Mouse (Mus musculus) right cerebral cortex, postnatal 25 days (tissue): Measurements from ENCODE around the gene Nfatc4.

Experiments used
- DNase-seq: peaks from one replicate; pipeline ENCODE4 v3.0.0; 2022

Gene Nfatc4

GRCm38 (mm10) chr14:55822991-55823762, at the start of gene Nfatc4:
Nfatc4 (plus strand) TSS chr14:55823144.
- peak; percentile 31 for DNase-seq

GRCm38 (mm10) chr14:55776711-55777110, 46.2 kb upstream of the Nfatc4 start:
- DNase-seq: no peak

DNA sequence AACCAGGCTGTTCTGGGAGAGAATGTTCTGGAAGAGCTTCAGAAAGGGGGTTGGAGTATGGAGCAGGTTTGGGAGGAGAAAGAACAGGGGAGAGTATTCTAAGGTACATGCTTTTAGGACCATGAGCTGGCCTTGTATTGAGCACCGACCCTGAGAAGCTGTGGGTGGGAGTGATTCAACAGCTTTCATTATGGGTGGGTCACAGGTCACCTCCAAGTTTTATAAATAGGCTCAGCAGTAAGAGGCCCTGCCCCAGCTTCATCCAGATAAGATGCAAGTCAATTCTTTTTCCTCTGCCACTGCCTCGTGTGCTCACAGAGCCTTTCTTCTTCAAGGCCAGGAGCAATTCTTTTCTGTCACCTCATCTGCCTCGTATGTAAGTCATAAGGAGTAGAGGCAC, 45.8 kb upstream of the Nfatc4 start:
- no peak for DNase-seq

GRCm38 (mm10) chr14:55777806-55778205, 45.1 kb upstream of the Nfatc4 start:
- DNase-seq: no peak

- DNase-seq: no peak
Observed at GRCm38 (mm10) chr14:55778686-55779085, 44.3 kb upstream of the Nfatc4 start.

DNA sequence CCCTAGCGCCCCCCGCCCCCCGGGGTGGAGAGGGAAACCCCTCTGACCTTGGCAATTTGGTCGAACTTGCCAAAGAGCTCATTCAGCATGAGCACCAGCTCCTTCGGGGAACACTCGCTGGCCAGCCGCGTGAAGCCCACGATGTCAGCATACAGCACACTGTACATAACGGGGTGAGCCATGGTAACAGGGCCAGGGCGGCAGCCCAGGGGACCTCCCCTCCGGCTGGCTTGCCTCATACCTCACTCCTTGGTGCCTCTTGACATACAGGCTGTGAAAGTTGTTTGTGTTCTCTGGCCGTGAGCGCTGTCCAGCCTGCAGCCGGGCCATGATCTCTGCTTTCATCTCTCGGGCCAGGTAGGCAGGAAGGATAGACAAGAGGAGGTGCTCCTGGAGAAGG, 43.3 kb upstream of the Nfatc4 start:
- DNase-seq: no peak

- DNase-seq: no peak
Observed at GRCm38 (mm10) chr14:55780736-55781135, 42.2 kb upstream of the Nfatc4 start.

GRCm38 (mm10) chr14:55781310-55781709, 41.6 kb upstream of the Nfatc4 start:
- peak; percentile 45 for DNase-seq

DNA sequence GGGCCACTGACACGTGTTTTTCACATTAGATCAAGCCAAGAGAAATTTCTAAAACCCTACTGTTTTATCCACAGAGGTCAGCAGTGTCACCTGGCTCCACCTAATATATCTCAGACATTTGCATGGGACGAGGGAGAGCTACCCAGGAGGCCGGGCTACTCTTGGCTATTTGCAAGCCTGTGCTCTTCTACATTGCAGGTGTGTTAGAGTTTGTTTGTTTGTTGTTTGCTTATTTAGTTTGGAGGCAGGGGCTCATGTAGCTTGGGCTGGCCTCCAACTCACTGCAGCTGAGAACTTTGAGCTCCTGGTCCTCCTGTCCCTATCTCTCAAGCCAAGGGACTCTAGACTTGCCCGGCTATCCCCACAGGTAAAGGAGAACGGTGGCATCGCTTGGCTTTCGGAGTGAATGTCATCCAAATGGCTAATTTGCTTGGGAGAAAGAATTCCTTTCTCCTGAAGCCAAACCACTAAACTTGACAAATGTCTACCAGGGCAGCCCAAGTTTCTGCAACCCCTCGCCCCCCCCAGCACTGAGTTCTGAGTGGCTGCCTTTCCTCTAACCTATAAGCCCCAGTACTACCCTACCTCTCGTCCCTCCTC, 40.5 kb upstream of the Nfatc4 start:
- no peak for DNase-seq

GRCm38 (mm10) chr14:55783171-55783957, 39.6 kb upstream of the Nfatc4 start:
- no peak for DNase-seq

DNA sequence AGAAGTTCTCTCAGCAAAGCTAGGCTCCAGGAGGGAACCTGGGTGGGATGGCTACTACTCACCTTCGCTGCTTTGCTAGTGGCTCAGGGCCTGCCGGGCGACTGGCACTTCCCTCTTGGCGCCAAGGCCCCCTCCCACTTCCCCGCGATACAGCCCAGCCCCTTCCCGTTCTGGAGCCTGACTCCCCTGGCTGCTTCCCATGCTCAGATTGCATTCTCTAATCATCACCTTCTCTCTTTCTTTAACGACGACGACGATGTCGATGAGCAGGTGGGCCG, 39.0 kb upstream of the Nfatc4 start, which contains the start of gene Adcy4:
Gene Adcy4, minus strand, starts transcription at position 138 of the 278 bp plus-strand sequence.
- no peak for DNase-seq

DNA sequence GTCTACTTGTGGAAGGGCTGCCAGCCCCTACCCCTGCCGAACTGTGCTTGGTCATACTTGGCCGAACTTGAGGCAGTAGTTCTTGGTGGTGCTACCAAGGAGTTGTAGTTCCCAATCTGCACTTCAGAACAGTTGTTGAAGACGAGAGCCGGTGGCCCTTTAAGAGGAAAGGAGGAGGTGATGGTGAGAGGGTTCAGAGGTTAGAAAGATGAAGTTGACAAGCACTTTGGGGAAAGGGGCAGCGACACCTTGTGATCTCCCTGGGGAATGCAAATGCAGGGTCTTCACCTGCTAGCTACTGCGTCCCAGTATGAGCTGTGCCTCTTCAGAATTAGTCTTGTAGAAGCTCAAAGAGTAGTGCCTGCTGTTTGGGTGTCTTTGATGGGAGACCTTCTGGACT, 37.7 kb upstream of the Nfatc4 start:
- no peak for DNase-seq

- DNase-seq: no peak
Observed at GRCm38 (mm10) chr14:55787731-55788130, 35.2 kb upstream of the Nfatc4 start.

DNA sequence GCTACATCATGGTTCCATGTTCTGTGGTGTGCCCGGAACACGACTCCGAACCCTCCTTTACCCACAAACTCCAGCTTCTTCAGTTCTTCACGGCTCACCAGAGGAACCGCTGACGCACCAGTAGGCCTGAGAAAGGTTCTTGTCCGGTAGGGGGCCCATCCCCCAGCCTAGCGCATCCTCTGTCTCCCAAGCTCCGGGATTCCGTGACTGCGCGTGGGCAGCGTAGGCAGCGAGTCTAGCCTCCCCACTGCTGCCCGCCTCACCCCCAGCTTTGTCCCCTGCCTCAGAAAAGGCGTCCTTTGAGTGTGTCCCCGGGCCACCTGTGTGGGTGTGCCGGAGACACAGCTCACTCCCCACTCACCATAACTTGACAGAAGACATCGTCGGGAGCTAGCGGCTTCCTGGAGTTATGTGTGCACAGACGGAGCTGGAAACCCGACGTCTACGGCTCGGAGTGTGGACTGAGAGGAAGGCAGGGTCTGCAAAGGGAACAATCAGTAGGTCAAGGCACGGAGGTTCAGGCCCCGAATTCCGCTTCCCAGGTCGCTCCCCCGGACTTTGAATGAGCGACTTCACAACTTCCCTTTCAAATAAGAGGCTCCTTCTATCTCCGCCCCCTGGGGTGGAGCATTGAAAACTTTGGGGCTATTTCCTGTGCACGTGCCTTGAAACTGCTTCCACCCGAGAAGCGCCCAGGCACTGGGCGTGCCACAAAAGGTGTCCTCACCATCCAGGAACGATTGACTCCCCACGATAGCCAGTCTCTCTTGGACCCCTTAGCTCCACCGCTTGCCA, 34.5 kb upstream of the Nfatc4 start, which contains the start of gene Ripk3:
Gene Ripk3, minus strand, starts transcription at position 610 of the 795 bp plus-strand sequence.
- DNase-seq: no peak

DNA sequence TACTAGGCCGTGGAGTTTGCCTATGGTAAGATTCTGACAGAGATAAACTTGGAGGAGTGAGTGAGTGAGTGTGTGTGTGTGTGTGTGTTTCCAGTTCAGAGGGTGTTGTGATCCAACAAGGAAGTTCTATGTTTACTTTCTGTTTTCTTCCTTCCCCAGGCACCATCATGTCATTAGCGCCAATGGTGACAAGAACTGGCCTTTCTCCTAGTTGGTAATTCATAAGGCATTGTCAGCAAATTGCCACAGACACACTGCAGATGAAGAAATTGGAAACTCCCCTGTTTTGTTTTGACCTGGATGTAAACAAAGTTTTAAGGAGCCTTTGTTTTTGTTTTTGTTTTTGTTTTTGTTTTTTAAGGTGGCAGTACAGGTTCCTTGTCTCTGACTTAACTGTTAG, 29.5 kb upstream of the Nfatc4 start:
- DNase-seq: no peak

GRCm38 (mm10) chr14:55793946-55794345, 29.0 kb upstream of the Nfatc4 start:
- DNase-seq: no peak

- DNase-seq: no peak
Observed at GRCm38 (mm10) chr14:55795380-55796163, 27.4 kb upstream of the Nfatc4 start.

DNA sequence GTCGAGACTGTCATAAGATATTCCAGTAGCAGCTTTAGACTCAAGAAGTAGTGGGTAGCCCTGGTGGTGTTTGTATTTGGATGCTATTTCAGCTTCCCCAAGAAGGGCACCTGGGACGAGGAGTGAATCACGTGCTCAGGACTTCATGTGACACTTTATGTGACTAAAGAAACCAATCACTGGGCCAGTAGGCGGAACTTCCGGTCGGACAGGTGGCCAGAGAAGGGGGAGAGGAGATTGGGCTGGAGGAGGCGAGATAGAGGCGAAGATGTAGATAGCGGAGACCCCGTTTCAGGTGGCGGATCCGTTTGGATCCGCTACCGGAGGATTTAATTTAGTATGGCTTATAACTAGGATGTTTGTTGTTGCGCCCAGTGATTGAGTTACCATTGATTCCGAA, 8.1 kb upstream of the Nfatc4 start:
- peak; percentile 40 for DNase-seq

DNA sequence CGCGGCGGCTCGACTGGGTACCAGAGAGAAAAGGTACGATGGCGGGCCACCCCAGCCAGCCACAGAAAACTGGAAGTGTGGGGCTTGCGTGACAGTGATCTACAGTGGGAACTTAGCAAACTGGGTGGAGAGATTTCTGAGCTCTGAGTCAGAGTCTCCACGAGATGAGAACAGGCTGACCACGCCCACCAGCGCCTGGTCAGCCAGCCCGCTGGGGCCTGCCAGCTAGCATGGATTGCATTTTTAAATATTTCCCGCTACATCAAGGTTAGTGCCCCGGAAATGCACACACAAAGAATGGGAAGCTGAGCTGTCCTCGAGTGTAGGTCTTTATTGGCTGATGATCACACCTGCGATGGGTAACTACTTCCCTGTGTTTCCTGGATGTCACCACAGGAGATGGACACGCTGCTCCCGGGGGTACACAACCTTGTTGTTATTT, 7.6 kb upstream of the Nfatc4 start:
- DNase-seq: peak; percentile 23

DNA sequence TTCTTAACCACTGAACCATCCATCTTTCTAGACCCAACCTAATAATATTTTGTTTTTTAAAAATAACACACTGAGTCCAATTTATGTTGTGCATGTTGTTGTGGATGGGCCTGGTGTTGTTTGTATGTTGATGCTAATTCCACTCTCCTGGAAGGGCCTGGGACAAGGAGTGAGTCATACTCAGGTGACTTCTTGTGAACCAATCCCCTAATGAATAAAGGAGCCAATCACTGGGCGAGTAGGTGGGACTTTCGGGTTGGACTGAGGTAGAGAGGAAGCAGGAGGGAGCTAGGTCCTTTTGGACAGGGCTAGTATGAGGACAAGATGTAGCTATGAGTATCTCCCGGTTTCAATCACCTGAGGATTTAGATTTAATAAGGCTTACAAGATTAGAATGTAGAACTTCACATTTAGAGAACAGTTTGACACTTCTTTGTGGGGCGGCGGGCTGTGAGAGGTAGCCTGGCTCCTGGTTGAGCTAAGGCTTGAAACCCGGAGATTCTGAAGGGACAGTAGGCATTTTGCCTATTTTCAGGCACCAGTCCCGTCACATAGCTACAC, 3.0 kb upstream of the Nfatc4 start:
- DNase-seq: no peak

DNA sequence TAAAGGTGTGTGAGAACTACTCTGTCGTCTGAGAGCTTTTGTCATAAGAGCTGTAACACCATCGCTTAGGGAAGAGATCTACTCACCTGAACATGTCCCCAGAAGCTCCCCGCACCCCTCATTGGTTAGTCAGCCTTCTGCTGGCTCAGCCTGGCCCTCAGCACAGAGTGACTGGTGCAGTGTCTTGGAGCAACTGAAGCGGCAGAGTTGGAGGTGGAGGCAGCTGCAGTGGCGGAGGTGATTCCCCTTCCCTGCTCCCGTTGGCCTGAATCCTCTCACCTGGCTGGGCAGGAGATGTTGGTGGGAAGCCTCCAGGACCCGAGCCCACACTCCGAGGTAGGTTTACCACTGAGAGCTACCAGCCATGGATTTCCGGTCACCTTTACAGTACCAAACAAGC, 2.4 kb upstream of the Nfatc4 start:
- DNase-seq: no peak
